Mouse (Mus musculus) layer of hippocampus, adult 18-20 months (tissue): ENCODE results near the gene Gm17268. TPM values are rescaled to one million over a fixed set of nuclear protein-coding genes. Genes with fewer than 3 reads are reported as not detected.

Experiments used
- DNase-seq, 2 experiments: peaks; one replicate each; pipeline ENCODE4 v3.0.0; 2022; ENCODE audit warnings: low spot score in 2 of 2
- long read RNA-seq: library from polyadenylated mRNA; stranded (forward); transcript quantifications from one replicate; pipeline ENCODE4 v2.0.0, GENCODE M21; 2021
- total RNA-seq, 2 experiments: library from RNA; stranded (reverse); gene quantifications; 2 replicates each; pipeline ENCODE4 v1.2.3; 2021

Gm17268 gene
- total RNA-seq: not detected
- long read RNA-seq: 0 reads

- DNase-seq: no peak
Measured at GRCm38 (mm10) chr11:82038535-82038934, at the start of gene Gm17268. Gm17268 (minus strand) TSS chr11:82038562.

- no peak for DNase-seq
Measured at GRCm38 (mm10) chr11:82084360-82084759, 46.0 kb upstream of the Gm17268 start.

- DNase-seq: no peak
Measured at GRCm38 (mm10) chr11:82080865-82081264, 42.5 kb upstream of the Gm17268 start.

GRCm38 (mm10) chr11:82078136-82078730 is 39.9 kb upstream of the Gm17268 start:
- DNase-seq: no peak

- DNase-seq: no peak
Measured at GRCm38 (mm10) chr11:82077031-82077430, 38.7 kb upstream of the Gm17268 start.

GRCm38 (mm10) chr11:82073686-82074085 is 35.3 kb upstream of the Gm17268 start:
- DNase-seq: no peak

GRCm38 (mm10) chr11:82072984-82073383 is 34.6 kb upstream of the Gm17268 start:
- DNase-seq: no peak

- peak in 1 of 2 experiments; percentile 19 for DNase-seq
Measured at GRCm38 (mm10) chr11:82072374-82072773, 34.0 kb upstream of the Gm17268 start.

GRCm38 (mm10) chr11:82071076-82071475 is 32.7 kb upstream of the Gm17268 start:
- no peak for DNase-seq

- peak in 1 of 2 experiments; percentile 12 for DNase-seq
Measured at GRCm38 (mm10) chr11:82066953-82067571, 28.7 kb upstream of the Gm17268 start.

- DNase-seq: no peak
Measured at GRCm38 (mm10) chr11:82063454-82063853, 25.1 kb upstream of the Gm17268 start.

- DNase-seq: peak in 1 of 2 experiments; percentile 15
Measured at GRCm38 (mm10) chr11:82062226-82062625, 23.9 kb upstream of the Gm17268 start.

- peak; percentile 14 to 49 for DNase-seq
Measured at GRCm38 (mm10) chr11:82057646-82058045, 19.3 kb upstream of the Gm17268 start, which contains the start of gene Ccl11. Ccl11 (plus strand) TSS chr11:82057823.

GRCm38 (mm10) chr11:82053849-82054248 is 15.5 kb upstream of the Gm17268 start:
- no peak for DNase-seq

- DNase-seq: peak in 1 of 2 experiments; percentile 54
Measured at GRCm38 (mm10) chr11:82047746-82048415, 9.5 kb upstream of the Gm17268 start.

- peak in 1 of 2 experiments; percentile 6 for DNase-seq
Measured at GRCm38 (mm10) chr11:82045471-82045870, 7.1 kb upstream of the Gm17268 start, which contains the start of gene Ccl7. Ccl7 (plus strand) TSS chr11:82045712.

GRCm38 (mm10) chr11:82041671-82042080 is 3.3 kb upstream of the Gm17268 start:
- DNase-seq: peak in 1 of 2 experiments; percentile 41

- no peak for DNase-seq
Measured at GRCm38 (mm10) chr11:82039132-82039660, 834 bp upstream of the Gm17268 start.

GRCm38 (mm10) chr11:82035857-82036256 is 2.5 kb downstream of the Gm17268 start:
- no peak for DNase-seq

GRCm38 (mm10) chr11:82035356-82035755 is 3.0 kb downstream of the Gm17268 start, which contains the start of gene Ccl2:
Ccl2 (plus strand) TSS chr11:82035571.
- peak; percentile 19 to 62 for DNase-seq

GRCm38 (mm10) chr11:82034446-82034845 is 3.9 kb downstream of the Gm17268 start:
- DNase-seq: no peak
